Mouse (Mus musculus) left cerebral cortex, postnatal 4 days (tissue): Measurements from ENCODE around the gene Esp23. TPM values are rescaled to one million over a fixed set of nuclear protein-coding genes. Genes with fewer than 3 reads are reported as not detected.
"Not testable (repeated sequence)": the region's sequence is repeated elsewhere in the genome, so short reads cannot be mapped to it uniquely, and the experiment has no call there.

Experiments
- DNase-seq: peaks from one replicate; pipeline ENCODE4 v3.0.0-alpha.2; 2022
- intact Hi-C: fragments of 180-260 bp; cut with DNase I; formaldehyde crosslinking; loops from one replicate; pipeline ENCODE4 v1.15.1; 2025
- total RNA-seq, 2 experiments: library from RNA; stranded (reverse); gene quantifications; 2 replicates each; pipeline ENCODE4 v1.2.3; 2021

Gene Esp23
- total RNA-seq, result not detected

DNA sequence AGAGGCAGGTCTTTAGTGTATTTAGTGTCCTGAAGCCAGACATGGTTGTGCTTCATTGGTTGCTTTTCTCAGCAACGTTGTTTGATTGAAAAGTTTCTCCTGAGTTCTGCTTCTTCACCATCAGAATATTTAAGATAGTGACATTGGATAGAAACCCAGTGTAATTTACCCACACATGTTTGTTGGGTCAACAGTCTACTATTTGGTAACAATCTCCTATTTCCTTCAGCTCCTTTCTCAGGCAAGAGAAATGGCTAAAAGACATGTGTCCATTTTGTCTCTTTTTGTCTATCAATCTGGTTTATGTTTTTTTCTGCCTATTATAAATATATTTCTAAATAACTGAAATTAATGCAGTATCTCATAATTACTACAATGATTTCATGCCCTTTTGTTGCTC, at the start of gene Esp23:
Esp23 (minus strand) TSS at position 101 of the 400 bp plus-strand sequence.
- DNase-seq, result no peak
- intact Hi-C loops, result no loop called here

DNA sequence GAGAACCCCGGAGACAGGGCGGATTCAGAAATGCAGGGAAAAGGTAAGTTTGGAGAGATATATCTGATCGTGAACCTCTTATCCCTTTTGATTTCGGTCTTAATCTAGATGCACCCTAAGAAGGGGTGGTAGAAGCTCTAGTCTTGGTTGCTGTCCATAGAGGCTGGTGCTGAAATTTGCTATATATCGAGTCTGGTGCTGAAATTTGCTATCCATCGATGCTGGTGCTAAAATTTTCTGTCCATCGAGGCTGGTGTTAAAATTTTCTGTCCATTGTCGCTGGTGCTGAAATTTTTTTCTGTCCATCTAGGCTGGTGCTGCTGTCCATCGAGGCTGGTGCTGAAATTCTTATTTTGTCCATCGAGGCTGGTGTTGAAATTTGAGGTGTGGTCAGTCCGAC, 30.3 kb upstream of the Esp23 start:
- DNase-seq, intact Hi-C loops: not testable (repeated sequence)

DNA sequence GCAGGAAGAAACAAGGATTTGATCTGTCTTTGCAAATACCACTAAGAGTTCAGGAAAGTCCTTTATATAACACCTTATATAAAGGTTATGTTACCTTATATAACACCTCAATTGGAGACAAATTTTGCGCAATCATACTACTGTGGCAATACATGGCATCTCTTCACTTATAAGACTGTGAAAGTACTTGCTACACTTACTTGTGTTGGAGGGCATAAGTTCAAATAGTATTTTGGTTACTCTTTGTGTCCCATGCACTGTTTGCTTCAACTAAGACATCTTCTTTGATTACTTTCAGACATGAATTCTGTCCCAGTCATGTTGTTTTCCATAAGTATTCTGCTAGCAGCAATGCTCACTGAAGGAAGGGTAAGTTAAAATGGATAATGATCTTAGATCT, 18.2 kb upstream of the Esp23 start, which contains the start of gene Esp22:
Esp22 (plus strand) TSS at position 301 of the 400 bp plus-strand sequence.
- DNase-seq, result no peak
- intact Hi-C loops, result no loop called here

DNA sequence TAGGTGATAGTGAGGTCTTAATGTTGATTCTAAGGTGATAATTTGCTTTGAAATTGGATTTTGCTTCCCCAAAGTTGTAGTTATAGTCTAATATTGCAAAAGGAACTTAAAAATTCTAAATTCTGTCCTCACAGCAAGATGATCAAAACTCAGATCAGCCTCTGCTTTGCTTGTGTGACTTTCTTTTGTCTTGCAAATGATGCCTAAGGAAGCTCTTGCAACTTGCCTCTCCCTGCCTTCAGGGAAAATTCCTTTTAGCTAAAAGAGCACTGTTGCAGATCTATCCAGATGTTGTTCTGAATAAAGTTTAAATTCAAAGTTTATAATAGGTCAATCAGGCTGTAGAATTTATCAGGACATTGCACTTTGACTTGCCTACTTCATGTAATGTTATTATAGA, 13.2 kb downstream of the Esp23 start:
- no peak for DNase-seq
- intact Hi-C loops, result no loop called here

DNA sequence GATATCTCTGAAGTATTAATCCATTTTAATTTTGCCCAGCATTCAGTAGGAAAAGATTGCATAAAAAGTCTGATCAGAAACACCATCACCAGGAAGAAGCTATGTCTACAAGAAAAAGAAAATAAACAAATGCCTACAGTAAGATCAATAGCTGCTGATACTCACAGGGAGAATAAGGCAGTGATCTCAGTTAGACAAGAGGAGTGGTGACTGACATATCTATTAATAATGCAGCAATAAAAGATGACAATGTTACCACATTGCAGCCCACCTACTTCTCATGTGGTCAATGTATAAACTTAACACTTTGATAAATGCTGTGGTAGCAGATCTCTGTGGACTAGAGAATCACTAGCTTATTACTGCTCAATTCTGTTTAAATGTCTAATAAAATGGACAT, 33.6 kb downstream of the Esp23 start, which contains the start of gene Gm21903:
Gm21903 (minus strand) TSS at position 101 of the 400 bp plus-strand sequence.
- DNase-seq, result no peak

DNA sequence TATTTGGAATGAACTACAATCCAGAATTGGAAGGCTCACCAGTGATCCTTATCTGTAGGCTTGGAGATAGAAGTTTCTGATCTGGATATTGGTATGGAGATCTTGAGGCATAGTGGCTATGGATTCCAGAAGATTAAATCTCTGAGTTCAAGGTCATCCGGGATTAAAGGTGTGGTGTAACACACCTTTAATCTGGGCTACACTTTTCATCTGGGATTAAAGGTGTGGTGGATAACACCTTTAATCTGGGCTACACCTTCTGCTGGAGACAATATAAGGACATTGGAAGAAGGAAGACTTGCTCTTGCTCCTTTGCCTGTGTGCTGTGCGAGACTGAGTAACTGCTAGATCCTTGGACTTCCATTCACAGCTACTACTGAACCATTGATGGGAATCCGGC, 40.4 kb downstream of the Esp23 start, which contains the start of gene Esp24:
Esp24 (plus strand) TSS at position 301 of the 400 bp plus-strand sequence.
- intact Hi-C loops, result not testable (repeated sequence)

More for the DNA sequence above, 33.6 kb downstream of the Esp23 start, which contains the start of gene Gm21903:
- intact Hi-C loops, result no loop called here

More for the DNA sequence above, 40.4 kb downstream of the Esp23 start, which contains the start of gene Esp24:
- not testable (repeated sequence) for DNase-seq

Other genes starting within 250 kb of the Esp23 start
- not detected for gene Esp24, start 40.3 kb downstream of the Esp23 start, total RNA-seq
- not detected for gene Gm21903, start 33.7 kb downstream of the Esp23 start, total RNA-seq
- not detected for gene Esp22, start 18.3 kb upstream of the Esp23 start, total RNA-seq